ENCODE assay signal across 9 mouse cellular contexts in the genomic region with DNA sequence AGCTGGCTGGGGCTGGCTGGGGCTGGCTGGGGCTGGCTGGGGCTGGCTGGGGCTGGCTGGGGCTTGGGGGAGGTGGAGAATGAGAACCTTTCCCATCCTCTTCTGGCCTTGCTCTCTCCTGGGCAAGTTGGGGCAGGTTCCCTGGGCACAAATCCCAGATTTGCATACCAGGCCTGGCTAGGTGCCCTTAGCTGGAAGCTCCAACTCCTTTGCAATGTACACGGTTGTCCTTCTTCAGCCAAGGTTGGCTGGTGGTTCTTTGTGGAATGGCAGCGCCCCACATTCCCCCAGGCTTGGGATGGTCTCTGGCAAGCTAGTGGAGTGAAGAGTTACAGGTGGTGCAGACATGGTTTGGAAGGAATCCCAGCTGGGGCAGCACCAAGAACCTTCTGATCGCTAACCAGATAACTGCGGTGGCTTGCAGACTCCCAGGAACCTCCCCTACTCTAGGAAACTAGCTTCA.
DNase-seq lines count a peak whose midpoint lies in the region; ATAC-seq and TF ChIP-seq lines count a peak whose summit lies in the region.
"Had no signal": no experiment of that assay in that cellular context is flagged by ENCODE, and none has a peak within 500 bp of the region (broad histone marks: within the 10 kb centered on the region; RNA-seq: fewer than 3 reads in every experiment).

No protein-coding gene starts in this region.

- no peak; a peak in 1 of 4 replicates for TF ChIP-seq EP300 in MEL (IDR thresholded peaks at IDR 0.05; ENCODE audit: low read depth in 1 of 2, low read length in 2 of 2)

- no peaks in the 10 kb centered on the region for H3K36me3 ChIP-seq in forebrain, embryonic 14.5 days (ENCODE audit: control insufficient read depth, insufficient read depth, low read length)
- H3K36me3 ChIP-seq in forebrain, embryonic 12.5 days (replicated peaks), result no peaks in the 10 kb centered on the region
- peaks cover 0 to 55% of the 10 kb centered on the region in 2 experiments; a peak in 2 of 4 replicates for H3K36me3 ChIP-seq in MEL (ENCODE audit: control insufficient read depth in 1 of 2, insufficient read depth in 2 of 2, low read length in 2 of 2)
- no peaks in the 10 kb centered on the region for H3K36me3 ChIP-seq in embryonic facial prominence, embryonic 15.5 days
- H3K36me3 ChIP-seq: embryonic facial prominence, embryonic 12.5 days had no signal

- DNase-seq in forebrain, embryonic 14.5 days (ENCODE audit: low spot score), result peak; percentile 23
- DNase-seq in MEL (ENCODE audit: low read depth, low spot score), result no peak
- DNase-seq in kidney, postnatal 36 days, result peak; percentile 35 to 68
- no peak for DNase-seq in right cerebral cortex, postnatal 25 days
- DNase-seq in thymus, postnatal 14 days, result no peak

- no peaks in the 10 kb centered on the region for H3K4me1 ChIP-seq in forebrain, embryonic 14.5 days (ENCODE audit: control insufficient read depth, insufficient read depth, low read length)
- no peaks in the 10 kb centered on the region for H3K4me1 ChIP-seq in forebrain, embryonic 12.5 days
- H3K4me1 ChIP-seq in MEL (ENCODE audit: control insufficient read depth in 1 of 2, insufficient read depth in 2 of 2, low read length in 2 of 2), result peaks cover 40 to 53% of the 10 kb centered on the region in 2 experiments
- peaks cover 6% of the 10 kb centered on the region for H3K4me1 ChIP-seq in embryonic facial prominence, embryonic 15.5 days

- TF ChIP-seq RAD21 in MEL (IDR thresholded peaks at IDR 0.05; ENCODE audit: low read depth, low read length), result no peak

- H3K27ac ChIP-seq in forebrain, embryonic 14.5 days (ENCODE audit: low read depth, low read length), result no peak overlapping the region
- no peak overlapping the region for H3K27ac ChIP-seq in forebrain, embryonic 12.5 days
- H3K27ac ChIP-seq in MEL (ENCODE audit: control insufficient read depth, low read depth, low read length), result no peak overlapping the region; the same call in 1 of the 2 replicates
- peak overlapping the region; percentile 69 for H3K27ac ChIP-seq in embryonic facial prominence, embryonic 15.5 days (replicated peaks)
- H3K27ac ChIP-seq: embryonic facial prominence, embryonic 12.5 days had no signal

- no peak overlapping the region for H3K9ac ChIP-seq in forebrain, embryonic 14.5 days (ENCODE audit: low read length)
- H3K9ac ChIP-seq in forebrain, embryonic 12.5 days, result no peak overlapping the region
- no peak overlapping the region; the same call in 1 of the 2 replicates for H3K9ac ChIP-seq in MEL (ENCODE audit: control insufficient read depth, low read depth, low read length, poor library complexity, severe bottlenecking)
- no peak overlapping the region for H3K9ac ChIP-seq in embryonic facial prominence, embryonic 15.5 days
- H3K9ac ChIP-seq: embryonic facial prominence, embryonic 12.5 days had no signal

- no peak overlapping the region for H3K4me2 ChIP-seq in forebrain, embryonic 14.5 days (ENCODE audit: low read length)
- no peak overlapping the region for H3K4me2 ChIP-seq in forebrain, embryonic 12.5 days
- no peak overlapping the region for H3K4me2 ChIP-seq in embryonic facial prominence, embryonic 15.5 days (replicated peaks)
- H3K4me2 ChIP-seq: embryonic facial prominence, embryonic 12.5 days had no signal

- ATAC-seq in forebrain, embryonic 14.5 days, result no peak
- no peak for ATAC-seq in forebrain, embryonic 12.5 days (ENCODE audit: low FRiP score)
- ATAC-seq in embryonic facial prominence, embryonic 15.5 days (ENCODE audit: insufficient number of reproducible peaks, low FRiP score, low TSS enrichment, low read depth), result peak; percentile 80
- no peak for ATAC-seq in frontal cortex, adult (ENCODE audit: low TSS enrichment)

- WGBS in forebrain, embryonic 14.5 days, result 79% methylated on average over 4 of the region's 4 CpGs
- WGBS in forebrain, embryonic 12.5 days, result 89% methylated on average over 4 of the region's 4 CpGs
- WGBS in embryonic facial prominence, embryonic 15.5 days, result 45% methylated on average over 4 of the region's 4 CpGs

- no peak for TF ChIP-seq POLR2A in MEL (IDR thresholded peaks at IDR 0.05; ENCODE audit: control insufficient read depth in 1 of 2, insufficient read depth in 1 of 2, low read depth in 1 of 2, low read length in 2 of 2, poor library complexity in 1 of 2)

- no peaks in the 10 kb centered on the region for H3K79me2 ChIP-seq in MEL (ENCODE audit: control insufficient read depth, insufficient read depth, low read length, poor library complexity)

- H3K9me3 ChIP-seq in forebrain, embryonic 14.5 days (replicated peaks; ENCODE audit: control insufficient read depth, low read length), result no peaks in the 10 kb centered on the region
- H3K9me3 ChIP-seq in forebrain, embryonic 12.5 days, result no peaks in the 10 kb centered on the region
- no peaks in the 10 kb centered on the region for H3K9me3 ChIP-seq in MEL (replicated peaks; ENCODE audit: insufficient read depth, low read length)
- H3K9me3 ChIP-seq in embryonic facial prominence, embryonic 15.5 days (replicated peaks), result no peaks in the 10 kb centered on the region
- H3K9me3 ChIP-seq: embryonic facial prominence, embryonic 12.5 days had no signal

- H3K27me3 ChIP-seq in forebrain, embryonic 14.5 days (replicated peaks; ENCODE audit: control insufficient read depth, insufficient read depth, low read length), result no peaks in the 10 kb centered on the region
- H3K27me3 ChIP-seq in forebrain, embryonic 12.5 days, result no peaks in the 10 kb centered on the region
- H3K27me3 ChIP-seq in MEL (ENCODE audit: control insufficient read depth in 1 of 2, insufficient read depth in 2 of 2, low read length in 2 of 2), result no peaks in the 10 kb centered on the region
- H3K27me3 ChIP-seq in embryonic facial prominence, embryonic 15.5 days, result no peaks in the 10 kb centered on the region
- H3K27me3 ChIP-seq: embryonic facial prominence, embryonic 12.5 days had no signal

- H3K4me3 ChIP-seq in forebrain, embryonic 14.5 days (ENCODE audit: low read depth, low read length), result no peak overlapping the region
- no peak overlapping the region for H3K4me3 ChIP-seq in forebrain, embryonic 12.5 days (replicated peaks)
- peak overlapping the region in 1 of 2 experiments; percentile 59; a peak in 2 of 4 replicates for H3K4me3 ChIP-seq in MEL (ENCODE audit: control insufficient read depth in 1 of 2, insufficient read depth in 1 of 2, low read depth in 2 of 2, low read length in 2 of 2)
- H3K4me3 ChIP-seq in embryonic facial prominence, embryonic 15.5 days (replicated peaks), result no peak overlapping the region
- H3K4me3 ChIP-seq: embryonic facial prominence, embryonic 12.5 days had no signal

- no peak for TF ChIP-seq CTCF in MEL (IDR thresholded peaks at IDR 0.05 in 2 of 3, conservative IDR thresholded peaks at IDR 0.05 in 1 of 3; ENCODE audit: control insufficient read depth in 1 of 3, insufficient read depth in 1 of 3, low read depth in 2 of 3, low read length in 3 of 3, poor library complexity in 1 of 3, severe bottlenecking in 1 of 3)

TF ChIP-seq in MEL, 35 proteins besides CTCF, POLR2A, EP300 and RAD21:
- TF ChIP-seq ETS1 (IDR thresholded peaks at IDR 0.05; ENCODE audit: low read depth, low read length), result peak; percentile 73
- TF ChIP-seq TCF12 (IDR thresholded peaks at IDR 0.05; ENCODE audit: low read depth, low read length), result peak; percentile 40
- peak; percentile 67 for TF ChIP-seq GATA1 (IDR thresholded peaks at IDR 0.05; ENCODE audit: low read depth, low read length)
- 0 out of 2 replicates have a peak, but pooled peaks have one; percentile 7 for TF ChIP-seq RCOR1 (IDR thresholded peaks at IDR 0.05; ENCODE audit: low read depth, low read length)
- no peak for TF ChIP-seq MYC (IDR thresholded peaks at IDR 0.05; ENCODE audit: low read depth, low read length)

Comparison
In these comparisons a context has a peak if more than half of its experiments do, and no peak if none do; other contexts are left out.
1. DNase-seq: peak in forebrain, embryonic 14.5 days (single experiment) and kidney, postnatal 36 days (2 of 2); none in MEL (single experiment), right cerebral cortex, postnatal 25 days (single experiment) and thymus, postnatal 14 days (single experiment).